Mouse (Mus musculus): ENCODE measurements around the gene Adat1.

GRCm38 (mm10) chr8:111975706-111976105, 16.4 kb downstream of the Adat1 start:
- TF ChIP-seq CTCF (IDR thresholded peaks at IDR 0.05; ENCODE audit: borderline replicate concordance, insufficient read depth, low read length) (no peak), POLR2A (IDR thresholded peaks at IDR 0.05; ENCODE audit: low read depth, low read length) (no peak)
